Mouse (Mus musculus): ENCODE measurements around the gene Dtx2.

The Dtx2 gene

DNA sequence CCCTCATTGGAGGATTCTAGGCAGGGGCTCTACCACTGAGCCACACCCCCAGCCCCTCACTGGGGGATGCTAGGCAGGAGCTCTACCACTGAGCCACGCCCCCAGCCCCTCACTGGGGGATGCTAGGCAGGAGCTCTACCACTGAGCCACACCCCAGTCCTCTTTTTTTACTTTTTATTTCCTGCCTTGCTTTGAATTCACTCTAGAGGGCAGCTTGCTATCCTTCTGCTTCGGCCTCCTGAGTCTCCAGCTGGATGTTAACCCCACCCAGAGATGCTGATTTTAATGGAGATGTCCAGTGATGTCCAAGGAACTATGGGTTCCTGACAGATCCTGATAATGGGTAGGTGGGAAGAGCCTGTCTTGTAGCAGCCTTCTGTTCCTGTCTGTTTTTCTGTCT is 74.8 kb downstream of the Dtx2 start:
- DNase-seq, result no peak

DNA sequence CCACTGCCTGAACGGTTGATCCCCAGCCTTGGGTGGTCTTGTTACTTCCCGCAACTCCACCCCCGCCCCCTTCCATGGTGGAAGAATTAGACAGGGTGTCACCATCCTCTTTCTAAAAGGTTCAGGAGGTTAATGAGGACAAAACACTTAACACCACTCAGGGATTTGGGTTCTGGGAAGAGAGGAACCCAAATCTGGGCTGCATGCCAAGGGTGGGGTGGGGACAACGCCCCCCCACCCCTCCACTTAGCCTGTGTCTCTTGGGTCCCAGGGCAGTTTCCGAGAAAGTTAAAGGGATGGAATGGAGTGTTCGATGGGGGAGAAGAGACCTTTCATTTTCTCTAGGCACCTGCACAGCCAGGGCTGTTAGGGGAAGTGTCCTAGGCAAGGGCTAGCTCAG is 78.5 kb downstream of the Dtx2 start:
- no peak for DNase-seq

DNA sequence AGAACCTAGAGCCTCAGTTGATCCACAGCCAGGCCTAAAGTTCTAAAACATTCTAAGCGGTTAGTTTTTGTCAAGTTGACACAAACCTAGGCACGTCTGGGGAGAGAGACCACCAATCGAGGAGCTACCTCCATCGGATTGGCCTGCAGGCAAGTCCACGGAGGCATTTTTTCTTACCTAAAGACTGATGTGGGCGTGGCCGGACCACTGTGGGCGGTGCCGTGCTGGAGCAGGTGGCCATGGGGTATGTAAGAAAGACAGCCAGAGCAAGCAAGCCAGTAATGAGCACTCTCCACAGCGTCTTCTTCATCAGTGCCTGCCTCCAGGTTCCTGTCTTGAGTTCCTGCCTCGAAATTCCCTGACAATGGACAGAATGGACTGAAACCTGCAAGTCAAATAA is 78.9 kb downstream of the Dtx2 start:
- no peak for DNase-seq

DNA sequence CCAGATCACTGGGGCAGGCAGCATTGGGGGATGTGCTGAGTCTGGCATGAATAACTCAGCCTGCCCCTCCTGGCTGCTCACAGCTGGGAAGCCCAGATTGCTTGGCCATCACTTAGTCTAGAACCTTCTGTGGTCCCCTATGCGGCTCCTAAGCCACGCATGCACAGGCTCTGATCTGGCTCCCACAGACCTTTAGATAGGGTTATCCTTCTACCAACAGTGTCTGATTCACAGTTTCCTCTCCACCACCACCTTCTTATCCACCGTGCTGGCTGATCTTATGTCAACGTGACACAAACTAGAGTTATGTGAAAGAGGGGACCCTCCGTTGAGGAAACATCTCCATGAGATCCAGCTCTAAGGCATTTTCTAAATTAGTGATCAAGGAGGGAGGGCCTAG is 80.5 kb downstream of the Dtx2 start:
- DNase-seq, result no peak

DNA sequence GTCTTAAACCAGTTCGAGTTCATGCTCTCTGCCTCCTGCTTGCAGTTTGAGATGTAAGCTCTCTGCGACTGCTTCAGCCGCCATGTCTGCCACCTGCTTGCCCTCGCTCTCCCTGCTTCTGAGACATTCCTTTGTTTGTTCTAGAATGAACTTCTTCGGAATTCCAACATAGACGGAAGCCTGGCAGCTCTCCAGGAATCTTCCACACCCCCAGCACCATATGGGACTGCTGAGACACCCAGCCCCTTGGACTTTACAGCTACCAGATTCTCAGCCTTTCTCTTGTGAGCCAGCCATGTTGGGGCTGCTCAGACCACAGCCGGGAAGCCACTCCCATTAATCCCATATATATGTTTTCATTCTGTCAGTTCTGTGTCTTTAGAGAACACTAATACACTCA is 81.7 kb downstream of the Dtx2 start:
- DNase-seq, result no peak

DNA sequence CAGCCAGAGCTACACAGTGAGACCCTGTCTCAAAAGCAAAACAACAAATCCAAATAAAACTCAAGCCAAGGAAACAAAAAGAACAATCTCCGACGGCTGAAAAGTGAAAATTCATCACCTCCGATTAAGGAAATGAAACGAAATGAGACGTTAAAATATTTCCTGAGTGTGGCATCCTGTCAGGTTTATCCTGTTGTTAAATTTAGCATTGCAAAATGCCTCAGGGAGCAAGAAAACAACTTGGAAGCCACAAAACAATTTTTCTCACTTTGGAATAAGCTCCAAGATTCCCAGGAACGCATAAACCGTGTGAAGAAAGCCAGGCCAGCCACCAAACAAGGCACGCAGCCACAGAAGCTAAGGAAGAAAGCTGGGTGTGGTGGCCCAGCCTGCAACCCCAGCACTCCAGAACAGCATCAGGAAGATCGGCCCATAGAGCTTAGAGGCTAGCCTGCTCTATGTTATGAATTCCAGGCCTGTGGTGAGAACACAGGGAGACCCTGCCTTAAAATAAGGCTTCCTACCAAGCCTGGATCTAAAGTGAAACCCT is 82.5 kb downstream of the Dtx2 start:
- peak; percentile 18 for DNase-seq

DNA sequence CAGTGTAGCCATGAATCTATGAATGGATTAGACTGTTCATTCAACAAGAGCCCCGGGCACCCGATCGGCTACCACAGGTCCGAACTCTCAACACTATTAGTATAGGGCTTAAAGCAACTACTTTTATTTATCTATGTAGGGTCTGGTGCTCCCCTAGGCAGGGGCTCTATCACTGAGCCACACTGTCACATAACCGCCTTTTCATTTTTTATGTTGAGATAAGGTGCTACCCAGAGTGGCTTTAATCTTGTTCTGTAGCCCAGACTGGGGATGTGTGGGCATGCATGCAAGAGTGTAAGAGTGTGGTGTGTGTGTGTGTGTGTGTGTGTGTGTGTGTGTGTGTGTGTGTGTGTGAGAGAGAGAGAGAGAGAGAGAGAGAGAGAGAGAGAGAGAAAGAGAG is 83.5 kb downstream of the Dtx2 start:
- DNase-seq, result no peak

DNA sequence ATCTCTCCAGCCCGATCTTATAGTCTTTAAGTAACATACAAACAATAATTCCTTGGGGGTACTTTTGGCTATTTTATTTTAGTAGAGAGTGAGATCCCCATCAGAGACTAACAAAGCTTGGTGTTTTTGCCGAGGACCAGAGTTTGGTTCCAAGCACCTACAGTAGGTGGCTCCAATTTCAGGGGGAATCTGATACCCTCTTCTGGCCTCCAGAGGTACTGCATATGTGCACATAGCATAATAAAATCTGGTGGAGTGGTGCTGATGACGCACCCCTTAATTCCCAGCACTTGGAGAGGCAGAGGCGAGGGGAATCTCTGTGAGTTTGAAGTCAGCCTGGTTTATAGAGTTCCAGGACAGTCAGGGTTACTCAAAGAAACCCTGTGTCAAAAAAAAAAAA is 87.7 kb downstream of the Dtx2 start:
- no peak for DNase-seq

All from kidney, adult 18-20 months (tissue).